Mouse (Mus musculus) stomach, postnatal 0 days (tissue): Measurements from ENCODE around the gene Ivd.

ENCODE experiments used
- CTCF ChIP-seq: IDR thresholded peaks from 2 replicates; pipeline ENCODE4 v1.5.1; 2016; ENCODE audit warnings: antibody characterized with exemption, low read depth, mild to moderate bottlenecking, moderate library complexity
- EP300 ChIP-seq: optimal IDR thresholded peaks from 2 replicates; pipeline ENCODE3; 2016; ENCODE audit warnings: antibody characterized with exemption

- TF ChIP-seq EP300 (no peak), CTCF (no peak)
These were observed 8.8 kb downstream of the Ivd start for GRCm38 (mm10) chr2:118870601-118871000.
